Mouse (Mus musculus) stomach, embryonic 16.5 days (tissue): Measurements from ENCODE around the gene Sost. TPM values are rescaled to one million over a fixed set of nuclear protein-coding genes. Genes with fewer than 3 reads are reported as not detected.
"Not testable (repeated sequence)": the region's sequence is repeated elsewhere in the genome, so short reads cannot be mapped to it uniquely, and the experiment has no call there.

Experiments
- ATAC-seq: fragments of 200-750 bp; cut with Nextera tagmentation; 2 replicates; pipeline ENCODE4 v1.8.0; 2017; ENCODE audit warnings: moderate number of reproducible peaks, moderate TSS enrichment; ENCODE audit not compliant: insufficient read depth, low FRiP score
- H3K27ac ChIP-seq: fragments of 300-500 bp; sonication (generic); 2 replicates; pipeline ENCODE4 v1.5.1; 2014; ENCODE audit warnings: low read length
- H3K27me3 ChIP-seq: fragments of 300-500 bp; sonication (generic); 2 replicates; pipeline ENCODE4 v1.6.1; 2014; ENCODE audit warnings: low read length, control low read depth, mixed read lengths; ENCODE audit not compliant: control insufficient read depth, insufficient read depth
- H3K36me3 ChIP-seq: fragments of 300-500 bp; sonication (generic); 2 replicates; pipeline ENCODE4 v1.6.1; 2014; ENCODE audit warnings: low read length; ENCODE audit not compliant: control insufficient read depth, insufficient read depth
- H3K4me1 ChIP-seq: fragments of 300-500 bp; sonication (generic); 2 replicates; pipeline ENCODE4 v1.6.1; 2014; ENCODE audit warnings: low read length, control low read depth, mixed read lengths; ENCODE audit not compliant: control insufficient read depth, insufficient read depth
- H3K4me2 ChIP-seq: fragments of 300-500 bp; sonication (generic); 2 replicates; pipeline ENCODE4 v1.6.1; 2014; ENCODE audit warnings: low read depth, low read length, mixed read lengths
- H3K4me3 ChIP-seq: fragments of 300-500 bp; sonication (generic); replicated peaks from 2 replicates; pipeline ENCODE4 v1.5.1; 2014; ENCODE audit warnings: mild to moderate bottlenecking, low read length
- H3K9ac ChIP-seq: fragments of 300-500 bp; sonication (generic); 2 replicates; pipeline ENCODE4 v1.6.1; 2014; ENCODE audit warnings: low read length
- H3K9me3 ChIP-seq: fragments of 300-500 bp; sonication (generic); replicated peaks from 2 replicates; pipeline ENCODE4 v1.6.1; 2016; ENCODE audit warnings: low read length, control low read depth; ENCODE audit not compliant: control insufficient read depth
- whole genome bisulfite sequencing: fragments of 180-500 bp; shearing (Covaris S2); extraction: QIAGEN DNeasy Blood & Tissue Kit; methylation state at CpG from one replicate; pipeline ENCODE4 v1.1.7; 2014; 5-methylcytosine and 5-hydroxymethylcytosine counted together
- polyA plus RNA-seq: library from polyadenylated mRNA; unstranded; fragments of >200 nt; fragmentation: Nextera tagmentation; extraction: Ambion mirVana; gene quantifications from 2 replicates; pipeline ENCODE4 v1.2.1, GENCODE M21; 2015

Gene Sost
- polyA plus RNA-seq, 1 experiment from 2014 or later: not detected

- H3K36me3 ChIP-seq: no peaks in the 10 kb centered on the region
- no peak overlapping the region for H3K27ac ChIP-seq
- peaks cover 16% of the 10 kb centered on the region for H3K4me1 ChIP-seq
- H3K9ac ChIP-seq: no peak overlapping the region
- H3K4me2 ChIP-seq: peak overlapping the region; percentile 33; the same call in 1 of the 2 replicates
- no peaks in the 10 kb centered on the region for H3K27me3 ChIP-seq
- 3% methylated on average over 10 of the region's 10 CpGs for WGBS
- no peaks in the 10 kb centered on the region for H3K9me3 ChIP-seq
- peak; percentile 25; the same call in 1 of the 2 replicates for ATAC-seq
- no peak overlapping the region for H3K4me3 ChIP-seq
These were observed 19.2 kb upstream of the Sost start for GRCm38 (mm10) chr11:101985990-101986389.

GRCm38 (mm10) chr11:101985450-101985849 lies 18.6 kb upstream of the Sost start:
- not testable (repeated sequence) for H3K27me3 ChIP-seq, H3K4me3 ChIP-seq, H3K9me3 ChIP-seq, H3K27ac ChIP-seq, ATAC-seq, H3K9ac ChIP-seq, H3K36me3 ChIP-seq
- Histone ChIP-seq H3K4me1 (peaks cover 16% of the 10 kb centered on the region), H3K4me2 (peak overlapping the region; percentile 97; the same call in 1 of the 2 replicates)
- 36% methylated on average over 6 of the region's 6 CpGs for WGBS

GRCm38 (mm10) chr11:101984054-101985025 lies 17.5 kb upstream of the Sost start, which contains the start of gene Cfap97d1:
Gene Cfap97d1, plus strand, starts transcription at chr11:101984279.
- Histone ChIP-seq H3K27me3 (no peaks in the 10 kb centered on the region), H3K4me1 (peaks cover 16% of the 10 kb centered on the region)

DNA sequence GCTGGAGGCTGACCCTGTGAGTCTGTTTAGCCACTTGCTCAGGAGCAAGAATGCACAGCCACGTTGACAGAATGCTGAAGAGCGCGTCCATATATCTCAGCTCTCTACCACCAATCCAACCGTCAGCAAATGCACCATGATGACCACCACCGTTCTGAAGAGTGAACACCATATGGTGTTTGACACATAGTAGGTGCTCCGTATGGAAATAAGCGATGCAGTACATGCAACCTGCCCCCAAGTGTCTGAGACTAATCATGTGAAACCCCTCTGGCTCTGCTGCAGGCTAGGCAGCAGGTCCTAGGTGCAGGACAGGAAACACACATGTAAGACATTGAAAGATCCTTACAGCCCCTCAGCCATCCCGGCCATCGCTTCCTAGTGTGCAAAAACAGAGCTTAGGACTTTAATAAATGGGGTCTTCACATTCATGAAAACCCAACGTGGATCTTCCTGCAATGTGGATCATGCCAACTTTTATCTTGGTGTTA lies 16.7 kb upstream of the Sost start:
- peak overlapping the region; percentile 97 for H3K4me2 ChIP-seq
- H3K27ac ChIP-seq: peak overlapping the region; percentile 13; the same call in 1 of the 2 replicates
- H3K4me1 ChIP-seq: peaks cover 16% of the 10 kb centered on the region
- H3K9ac ChIP-seq: peak overlapping the region; percentile 5; the same call in 1 of the 2 replicates
- H3K4me3 ChIP-seq: peak overlapping the region; percentile 71
- H3K27me3 ChIP-seq: no peaks in the 10 kb centered on the region
- no peaks in the 10 kb centered on the region for H3K9me3 ChIP-seq
- 62% methylated on average over 10 of the region's 10 CpGs for WGBS
- H3K36me3 ChIP-seq: no peaks in the 10 kb centered on the region
- no peak for ATAC-seq

More at GRCm38 (mm10) chr11:101984054-101985025, 17.5 kb upstream of the Sost start, which contains the start of gene Cfap97d1:
- Histone ChIP-seq H3K4me3 (peak within 1 kb of the TSS; percentile 71), H3K27ac (peak within 1 kb of the TSS; percentile 86), H3K36me3 (no peaks in the 10 kb centered on the region), H3K9ac (peak within 1 kb of the TSS; percentile 82), H3K9me3 (no peaks in the 10 kb centered on the region), H3K4me2 (peak within 1 kb of the TSS; percentile 97)
- under 1% methylated on average over 71 of the region's 71 CpGs for WGBS
- peak; percentile 85 for ATAC-seq

DNA sequence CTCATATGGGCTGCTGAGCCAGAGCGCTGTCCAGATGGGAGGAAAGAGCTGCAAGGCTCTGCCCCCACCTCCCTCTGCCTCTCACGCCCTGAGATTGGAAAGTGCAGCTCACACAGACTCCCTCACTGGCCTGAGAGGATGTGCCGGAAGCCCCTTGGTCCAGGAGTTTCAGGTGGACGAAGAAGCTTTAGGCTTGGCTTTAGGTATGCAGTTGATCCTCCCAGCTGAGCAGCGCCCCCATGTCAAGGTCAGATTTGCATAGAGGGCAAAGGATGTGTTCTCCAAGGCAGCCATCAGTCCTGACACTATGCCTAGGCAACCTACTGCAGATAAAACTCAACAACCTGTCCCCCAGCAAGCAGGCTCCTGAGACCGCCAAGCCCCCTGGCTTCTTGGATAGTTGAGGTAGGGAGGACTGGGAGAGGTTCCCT lies 16.2 kb upstream of the Sost start:
- no peak for ATAC-seq
- H3K4me1 ChIP-seq: peaks cover 16% of the 10 kb centered on the region

DNA sequence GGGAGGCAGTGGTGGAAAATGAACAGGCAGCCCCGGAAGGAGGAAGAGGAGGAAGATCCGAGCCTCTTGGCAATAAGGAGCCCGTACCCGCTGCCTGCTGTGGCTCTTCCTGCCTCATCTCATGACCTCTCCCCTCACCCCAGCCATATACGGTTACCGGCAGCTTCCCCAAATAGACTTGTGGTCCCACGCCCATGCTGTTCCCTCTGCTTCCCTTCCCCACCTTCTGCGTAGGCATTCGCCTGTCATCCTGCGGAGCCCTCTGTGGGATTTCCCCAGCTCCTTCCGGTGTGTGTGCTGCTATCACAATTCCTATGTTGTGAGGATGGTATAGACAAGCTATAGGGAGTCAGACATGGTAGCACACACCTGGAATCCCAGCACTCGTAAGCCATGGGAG lies 15.0 kb upstream of the Sost start:
- Histone ChIP-seq H3K27me3 (no peaks in the 10 kb centered on the region), H3K9me3 (no peaks in the 10 kb centered on the region), H3K9ac (no peak overlapping the region), H3K4me3 (no peak overlapping the region), H3K27ac (no peak overlapping the region), H3K36me3 (no peaks in the 10 kb centered on the region), H3K4me2 (no peak overlapping the region), H3K4me1 (peaks cover 16% of the 10 kb centered on the region)
- ATAC-seq: no peak
- WGBS: 83% methylated on average over 12 of the region's 12 CpGs

More for the DNA sequence above, 16.2 kb upstream of the Sost start:
- Histone ChIP-seq H3K36me3 (no peaks in the 10 kb centered on the region), H3K27me3 (no peaks in the 10 kb centered on the region), H3K9me3 (no peaks in the 10 kb centered on the region), H3K4me2 (peak overlapping the region; percentile 97; the same call in 1 of the 2 replicates), H3K4me3 (no peak overlapping the region), H3K27ac (peak overlapping the region; percentile 13; the same call in 1 of the 2 replicates), H3K9ac (0 out of 2 replicates have a peak overlapping the region, but pooled peaks have one; percentile 5)
- 54% methylated on average over 6 of the region's 6 CpGs for WGBS

GRCm38 (mm10) chr11:101980603-101981157 lies 13.9 kb upstream of the Sost start:
- H3K9ac ChIP-seq: no peak overlapping the region
- H3K4me1 ChIP-seq: peaks cover 14% of the 10 kb centered on the region
- no peak overlapping the region for H3K4me3 ChIP-seq
- H3K36me3 ChIP-seq: no peaks in the 10 kb centered on the region
- 81% methylated on average over 9 of the region's 9 CpGs for WGBS
- H3K9me3 ChIP-seq: no peaks in the 10 kb centered on the region
- no peak for ATAC-seq
- H3K27ac ChIP-seq: no peak overlapping the region
- no peaks in the 10 kb centered on the region for H3K27me3 ChIP-seq
- H3K4me2 ChIP-seq: no peak overlapping the region

GRCm38 (mm10) chr11:101979140-101979539 lies 12.3 kb upstream of the Sost start:
- H3K4me3 ChIP-seq: no peak overlapping the region
- no peaks in the 10 kb centered on the region for H3K9me3 ChIP-seq
- H3K27ac ChIP-seq: no peak overlapping the region
- ATAC-seq: no peak
- no peaks in the 10 kb centered on the region for H3K36me3 ChIP-seq
- H3K4me1 ChIP-seq: peaks cover 8% of the 10 kb centered on the region; the same call in 1 of the 2 replicates
- no peak overlapping the region for H3K9ac ChIP-seq
- H3K4me2 ChIP-seq: no peak overlapping the region
- 88% methylated on average over 5 of the region's 5 CpGs for WGBS
- H3K27me3 ChIP-seq: no peaks in the 10 kb centered on the region
